Mouse (Mus musculus): ENCODE data around the gene Alg5. TPM values are rescaled to one million over a fixed set of nuclear protein-coding genes. Genes with fewer than 3 reads are reported as not detected.
"Not testable (repeated sequence)": the region's sequence is repeated elsewhere in the genome, so short reads cannot be mapped to it uniquely, and the experiment has no call there.

Gene Alg5
- 10 to 100 TPM; 17.0 to 19.3 TPM for total RNA-seq (2021)

- peak; percentile 90 to 94 for DNase-seq (ENCODE audit: low spot score in 2 of 2)
- intact Hi-C loops (cut with DNase I) = loop anchor here (2.0 kb wide), 1 partner anchor 71 kb away; the partner anchor contains the start of gene Rfxap
Measured at GRCm38 (mm10) chr3:54735247-54736046, at the start of gene Alg5, which contains the start of gene Exosc8. Gene Alg5, plus strand, starts transcription at chr3:54735539. Gene Exosc8, minus strand, starts transcription at chr3:54735393.

- intact Hi-C loops (cut with DNase I) = loop anchor here (5.0 to 10.0 kb wide), 2 partner anchors 330 to 952 kb away; no protein-coding TSS in a partner anchor
- DNase-seq (ENCODE audit: low spot score in 2 of 2) = no peak
Measured at GRCm38 (mm10) chr3:54687245-54687644, 48.1 kb upstream of the Alg5 start.

- no peak for DNase-seq (ENCODE audit: low spot score in 2 of 2)
- intact Hi-C loops (cut with DNase I) = loop anchor here (5.0 to 10.0 kb wide), 2 partner anchors 332 to 954 kb away; no protein-coding TSS in a partner anchor
Measured at GRCm38 (mm10) chr3:54689091-54689490, 46.2 kb upstream of the Alg5 start.

- intact Hi-C loops (cut with DNase I) = no loop called here
- peak; percentile 91 for DNase-seq (ENCODE audit: low spot score in 2 of 2)
Measured at GRCm38 (mm10) chr3:54692202-54693055, 42.9 kb upstream of the Alg5 start, which contains the start of gene Supt20. Gene Supt20, plus strand, starts transcription at chr3:54692807.

GRCm38 (mm10) chr3:54693056-54693415, 42.3 kb upstream of the Alg5 start:
- DNase-seq (ENCODE audit: low spot score in 2 of 2) = no peak
- intact Hi-C loops (cut with DNase I) = no loop called here

- intact Hi-C loops (cut with DNase I) = no loop called here
- DNase-seq (ENCODE audit: low spot score in 2 of 2) = no peak
Measured at GRCm38 (mm10) chr3:54699759-54700301, 35.5 kb upstream of the Alg5 start.

- intact Hi-C loops (cut with DNase I) = not testable (repeated sequence)
Measured at GRCm38 (mm10) chr3:54704106-54704505, 31.2 kb upstream of the Alg5 start.

GRCm38 (mm10) chr3:54708972-54709371, 26.4 kb upstream of the Alg5 start:
- DNase-seq (ENCODE audit: low spot score in 2 of 2) = no peak
- intact Hi-C loops (cut with DNase I) = no loop called here

More at GRCm38 (mm10) chr3:54704106-54704505, 31.2 kb upstream of the Alg5 start:
- not testable (repeated sequence) for DNase-seq (ENCODE audit: low spot score in 2 of 2)

GRCm38 (mm10) chr3:54714253-54714652, 21.1 kb upstream of the Alg5 start, which contains the start of gene Gm21958:
Gene Gm21958, minus strand, starts transcription at chr3:54714353.
- DNase-seq (ENCODE audit: low spot score in 2 of 2) = no peak
- intact Hi-C loops (cut with DNase I) = no loop called here

- peak; percentile 41 to 45 for DNase-seq (ENCODE audit: low spot score in 2 of 2)
- intact Hi-C loops (cut with DNase I) = no loop called here
Measured at GRCm38 (mm10) chr3:54715461-54715860, 19.9 kb upstream of the Alg5 start.

GRCm38 (mm10) chr3:54717348-54717747, 18.0 kb upstream of the Alg5 start:
- intact Hi-C loops (cut with DNase I) = no loop called here
- DNase-seq (ENCODE audit: low spot score in 2 of 2) = no peak

GRCm38 (mm10) chr3:54718947-54719346, 16.4 kb upstream of the Alg5 start:
- intact Hi-C loops (cut with DNase I) = no loop called here
- DNase-seq (ENCODE audit: low spot score in 2 of 2) = no peak

- no peak for DNase-seq (ENCODE audit: low spot score in 2 of 2)
- intact Hi-C loops (cut with DNase I) = no loop called here
Measured at GRCm38 (mm10) chr3:54723741-54724500, 11.4 kb upstream of the Alg5 start.

- intact Hi-C loops (cut with DNase I) = no loop called here
- DNase-seq (ENCODE audit: low spot score in 2 of 2) = no peak
Measured at GRCm38 (mm10) chr3:54725344-54725743, 10.0 kb upstream of the Alg5 start.

GRCm38 (mm10) chr3:54727588-54727987, 7.8 kb upstream of the Alg5 start:
- no peak for DNase-seq (ENCODE audit: low spot score in 2 of 2)
- intact Hi-C loops (cut with DNase I) = no loop called here

GRCm38 (mm10) chr3:54728100-54728499, 7.2 kb upstream of the Alg5 start:
- no peak for DNase-seq (ENCODE audit: low spot score in 2 of 2)
- intact Hi-C loops (cut with DNase I) = no loop called here

- no peak for DNase-seq (ENCODE audit: low spot score in 2 of 2)
- intact Hi-C loops (cut with DNase I) = no loop called here
Measured at GRCm38 (mm10) chr3:54731626-54732150, 3.7 kb upstream of the Alg5 start.

GRCm38 (mm10) chr3:54732371-54732770, 3.0 kb upstream of the Alg5 start:
- intact Hi-C loops (cut with DNase I) = no loop called here
- no peak for DNase-seq (ENCODE audit: low spot score in 2 of 2)
